Comparison of ENCODE assay signal across 8 mouse cellular contexts in the genomic region with DNA sequence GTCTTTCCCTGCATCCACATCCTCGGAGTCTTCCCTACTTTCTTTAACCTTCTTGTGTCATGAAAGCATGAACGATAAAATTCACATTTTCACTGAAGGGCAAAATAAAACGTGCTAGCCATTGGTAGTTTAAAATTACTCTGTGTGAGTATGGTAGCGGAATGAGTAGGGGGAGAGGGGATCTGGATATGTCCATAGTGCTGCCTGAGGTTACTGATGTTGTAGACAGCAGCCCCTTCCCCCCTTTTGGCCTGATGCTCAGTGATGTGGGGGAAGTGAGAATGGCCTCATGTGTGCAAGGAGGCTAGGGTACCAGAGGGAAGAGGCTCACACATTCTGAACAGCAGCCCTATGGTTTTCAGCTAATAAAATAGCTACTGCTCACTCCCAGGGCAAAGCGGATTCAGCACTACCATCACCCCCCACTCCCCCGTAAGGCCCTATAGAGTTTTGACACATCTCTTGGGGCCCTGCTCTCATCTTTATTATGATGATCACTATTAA. TPM values are rescaled to one million over a fixed set of nuclear protein-coding genes. Genes with fewer than 3 reads are reported as not detected.
DNase-seq lines count a peak whose midpoint lies in the region; ATAC-seq lines count a peak whose summit lies in the region.

No protein-coding gene starts in this region.

- H3K36me3 ChIP-seq in limb, embryonic 10.5 days, result no peaks in the 10 kb centered on the region

- peaks cover 28% of the 10 kb centered on the region for H3K27me3 ChIP-seq in limb, embryonic 10.5 days (ENCODE audit: low read depth, poor library complexity, severe bottlenecking)

- peaks cover 64% of the 10 kb centered on the region for H3K4me1 ChIP-seq in limb, embryonic 10.5 days

- peak overlapping the region; percentile 86 for H3K4me3 ChIP-seq in limb, embryonic 10.5 days

- no peak for ATAC-seq in cerebellum, adult (ENCODE audit: insufficient number of reproducible peaks, low FRiP score, low TSS enrichment)
- ATAC-seq in megakaryocyte progenitor cell, adult 5-6 weeks (replicated peaks; ENCODE audit: poor library complexity), result no peak

- no peaks in the 10 kb centered on the region for H3K9me3 ChIP-seq in limb, embryonic 10.5 days (replicated peaks)

- DNase-seq in cerebellum, postnatal 10 days, result peak; percentile 34 to 44
- DNase-seq in ovary, postnatal 36 days (ENCODE audit: low spot score), result peak; percentile 3
- no peak for DNase-seq in ovary, adult 18-20 months (ENCODE audit: low spot score)
- peak; percentile 32 for DNase-seq in limb, embryonic 10.5 days (ENCODE audit: low spot score)
- DNase-seq in retina, embryonic 14.5 days (ENCODE audit: low spot score), result peak; percentile 53
- DNase-seq in urinary bladder, adult 18-20 months (ENCODE audit: low spot score in 2 of 2), result no peak

- peak overlapping the region; percentile 94 for H3K27ac ChIP-seq in limb, embryonic 10.5 days

- WGBS in limb, embryonic 10.5 days, result 1% methylated on average over 6 of the region's 6 CpGs

RNA-seq across cellular contexts. Expression of a gene that starts 4.5 kb away (rescaled TPM):
- polyA plus RNA-seq in limb, embryonic 10.5 days (2016; fragmentation: Nextera tagmentation; extraction: Ambion mirVana), result 12.1 and 15.2 TPM in 2 replicates
- not detected in 2 replicates for total RNA-seq in megakaryocyte progenitor cell, adult 5-6 weeks (2015)
- total RNA-seq in megakaryocyte progenitor cell, adult 5-6 weeks (2017), result not detected in 2 replicates

Comparison
In these comparisons a context has a peak if more than half of its experiments do, and no peak if none do; other contexts are left out.
1. DNase-seq: peak in cerebellum, postnatal 10 days (2 of 2), ovary, postnatal 36 days (single experiment), limb, embryonic 10.5 days (single experiment) and retina, embryonic 14.5 days (single experiment); none in ovary, adult 18-20 months (single experiment) and urinary bladder, adult 18-20 months (0 of 2).